Mouse (Mus musculus) hindlimb bud, embryonic 11.5 days (tissue): ENCODE data around the gene H2afz.

Source experiments
- DNase-seq: peaks from one replicate; pipeline ENCODE4 v3.0.0-alpha.2; 2012; ENCODE audit warnings: low read depth, low spot score; ENCODE audit errors: extremely low spot score

Gene H2afz

GRCm38 (mm10) chr3:137862600-137862999 is 1.7 kb upstream of the H2afz start:
- DNase-seq, result no peak

- DNase-seq, result no peak
These were observed 760 bp upstream of the H2afz start for GRCm38 (mm10) chr3:137863330-137864123.

- DNase-seq, result no peak
These were observed 998 bp downstream of the H2afz start for GRCm38 (mm10) chr3:137864988-137865982.

- peak; percentile 54 for DNase-seq
These were observed 2.8 kb downstream of the H2afz start for GRCm38 (mm10) chr3:137867133-137867436.

- DNase-seq, result no peak
These were observed 3.3 kb downstream of the H2afz start, which contains the start of gene Dnajb14 for GRCm38 (mm10) chr3:137867437-137868093. Gene Dnajb14, plus strand, starts transcription at chr3:137867675.

GRCm38 (mm10) chr3:137868094-137868913 is 4.0 kb downstream of the H2afz start:
- DNase-seq, result no peak

- DNase-seq, result no peak
These were observed 5.1 kb downstream of the H2afz start for GRCm38 (mm10) chr3:137869395-137869794.

GRCm38 (mm10) chr3:137879313-137879712 is 15.0 kb downstream of the H2afz start:
- no peak for DNase-seq

- DNase-seq, result no peak
These were observed 15.9 kb downstream of the H2afz start for GRCm38 (mm10) chr3:137880109-137880748.

- no peak for DNase-seq
These were observed 16.8 kb downstream of the H2afz start for GRCm38 (mm10) chr3:137881093-137881492.

GRCm38 (mm10) chr3:137887961-137888360 is 23.7 kb downstream of the H2afz start:
- no peak for DNase-seq

- no peak for DNase-seq
These were observed 26.8 kb downstream of the H2afz start for GRCm38 (mm10) chr3:137891089-137891488.

GRCm38 (mm10) chr3:137892118-137892517 is 27.8 kb downstream of the H2afz start:
- no peak for DNase-seq

GRCm38 (mm10) chr3:137893789-137894188 is 29.5 kb downstream of the H2afz start:
- no peak for DNase-seq

GRCm38 (mm10) chr3:137895196-137895595 is 30.9 kb downstream of the H2afz start:
- no peak for DNase-seq

GRCm38 (mm10) chr3:137896386-137896785 is 32.1 kb downstream of the H2afz start:
- DNase-seq, result no peak

- no peak for DNase-seq
These were observed 32.6 kb downstream of the H2afz start for GRCm38 (mm10) chr3:137896867-137897266.

- DNase-seq, result no peak
These were observed 33.4 kb downstream of the H2afz start for GRCm38 (mm10) chr3:137897685-137898084.

- no peak for DNase-seq
These were observed 35.9 kb downstream of the H2afz start for GRCm38 (mm10) chr3:137900149-137900548.

- DNase-seq, result no peak
These were observed 48.8 kb downstream of the H2afz start for GRCm38 (mm10) chr3:137913093-137913492.
